Mouse (Mus musculus) cerebellum, adult 11 months (tissue): ENCODE measurements around the gene Borcs7.

Source experiments
- DNase-seq: peaks from one replicate; pipeline ENCODE4 v3.0.0; 2022

The Borcs7 gene

GRCm38 (mm10) chr19:46689460-46690372, at the start of gene Borcs7:
Borcs7 (plus strand) TSS chr19:46689906.
- peak; percentile 83 for DNase-seq

GRCm38 (mm10) chr19:46640780-46641179, 48.9 kb upstream of the Borcs7 start:
- no peak for DNase-seq

DNA sequence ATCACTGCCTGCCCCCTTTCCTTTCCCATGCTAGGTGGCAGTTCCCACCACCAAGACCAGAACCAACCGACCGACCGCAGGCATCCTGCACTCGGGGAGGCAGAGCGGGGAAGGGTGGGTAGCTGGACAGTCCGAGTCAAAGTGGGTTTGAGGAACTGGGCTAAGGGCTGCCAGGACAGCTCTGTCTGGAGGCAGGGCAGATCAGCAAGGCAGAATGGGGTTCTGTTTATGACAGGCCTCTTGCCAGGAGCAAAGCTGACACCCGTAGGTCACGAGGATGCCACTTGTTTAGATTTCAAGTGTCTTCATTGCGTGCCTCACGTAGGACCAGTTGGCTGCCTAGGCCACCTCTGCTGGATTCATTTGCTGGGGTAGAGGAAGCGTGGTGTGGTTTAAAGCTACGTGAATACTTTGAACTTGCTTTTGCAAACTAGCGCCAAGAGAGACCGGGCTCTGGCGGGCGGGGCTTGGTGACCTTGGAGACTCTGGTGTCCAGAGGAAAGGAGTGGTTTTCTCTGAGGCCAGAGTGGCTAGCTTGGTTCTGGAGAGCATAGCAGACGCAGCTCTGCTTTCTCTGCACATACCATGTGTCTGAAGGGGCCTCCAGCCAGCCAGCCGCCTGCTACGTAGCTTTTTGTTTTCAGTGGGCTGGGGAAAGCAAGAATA, 48.2 kb upstream of the Borcs7 start:
- DNase-seq = no peak

GRCm38 (mm10) chr19:46642136-46642753, 47.5 kb upstream of the Borcs7 start:
- no peak for DNase-seq

DNA sequence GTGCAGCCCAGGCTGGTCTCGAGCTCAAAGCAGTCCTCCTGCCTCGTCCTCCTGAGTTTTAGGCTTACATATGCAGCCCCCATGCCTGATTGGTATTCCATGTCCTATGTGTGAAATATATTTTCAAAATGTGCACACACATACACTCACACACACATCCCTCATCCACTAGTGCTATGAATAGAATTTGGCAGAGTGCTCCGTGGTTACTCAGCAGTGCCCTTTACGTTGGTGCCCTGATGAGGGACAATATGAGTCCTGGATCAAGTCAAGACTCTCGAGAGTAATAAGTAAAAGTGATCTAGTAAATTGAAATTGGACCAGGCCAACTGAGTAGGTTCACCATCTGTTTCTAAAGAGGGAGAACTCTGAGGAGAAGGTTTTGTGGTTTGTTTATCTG, 46.5 kb upstream of the Borcs7 start:
- DNase-seq = no peak

- no peak for DNase-seq
Measured at GRCm38 (mm10) chr19:46644343-46644792, 45.3 kb upstream of the Borcs7 start.

DNA sequence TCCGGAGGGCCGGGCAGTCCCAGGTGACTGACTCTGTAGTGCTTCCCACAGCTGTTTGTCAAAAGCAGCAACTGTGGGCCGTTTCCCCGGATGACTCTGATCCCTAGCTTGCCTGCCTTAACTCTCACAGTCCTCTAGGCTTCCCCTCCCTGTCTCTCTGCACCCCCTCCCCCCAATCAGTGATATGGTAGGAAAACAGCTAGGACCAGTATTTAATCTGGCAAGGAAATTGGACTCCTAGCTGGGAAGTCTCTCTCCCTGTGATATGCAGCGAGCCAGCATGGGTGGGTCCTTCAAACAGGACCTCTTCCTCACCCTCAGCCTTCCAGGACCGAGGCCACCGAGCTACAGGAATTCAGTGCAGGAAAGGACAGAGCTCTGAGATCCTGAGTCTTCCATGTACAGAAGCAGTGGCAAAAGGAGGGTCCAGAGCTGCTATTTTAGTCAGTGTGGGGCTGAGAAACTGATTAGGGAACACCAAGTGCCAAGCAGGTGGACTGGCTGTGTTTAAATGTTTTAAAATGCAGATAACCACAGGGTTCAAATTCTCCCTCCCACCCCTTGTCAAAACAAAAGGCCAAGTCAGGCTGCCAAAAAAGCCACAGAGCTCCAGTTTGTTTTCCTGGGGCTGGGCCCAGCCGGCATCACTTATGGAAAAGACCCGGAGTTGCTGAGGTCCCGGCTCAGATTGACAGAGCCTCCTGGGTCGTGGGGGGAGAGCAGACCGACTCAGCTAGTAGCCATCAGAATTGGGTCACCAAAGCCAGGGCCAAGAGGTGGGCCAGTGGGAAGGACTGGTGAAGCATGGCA, 44.7 kb upstream of the Borcs7 start:
- DNase-seq = no peak

- DNase-seq = no peak
Measured at GRCm38 (mm10) chr19:46646041-46646481, 43.6 kb upstream of the Borcs7 start.

GRCm38 (mm10) chr19:46647254-46647653, 42.5 kb upstream of the Borcs7 start:
- DNase-seq = no peak

GRCm38 (mm10) chr19:46647850-46648249, 41.9 kb upstream of the Borcs7 start:
- DNase-seq = no peak

DNA sequence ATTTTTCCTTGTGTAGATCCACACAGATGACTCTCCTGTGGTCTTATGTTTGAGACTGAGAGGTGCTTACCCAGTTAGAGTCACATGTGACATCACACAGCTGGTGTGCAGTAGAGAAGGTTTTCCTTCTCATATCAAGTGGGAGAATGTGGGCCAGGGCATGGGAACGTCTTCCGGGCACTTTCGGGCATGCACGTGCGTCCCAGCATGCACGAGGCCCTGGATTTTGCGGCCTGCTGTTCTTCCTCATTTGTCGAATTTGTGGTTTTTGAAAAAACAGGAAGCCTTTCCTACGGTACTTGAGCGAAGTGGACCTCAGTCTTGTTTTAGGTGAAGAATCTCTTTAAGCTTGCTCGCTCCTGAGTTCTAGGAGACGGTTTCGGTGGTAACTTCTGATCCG, 41.1 kb upstream of the Borcs7 start:
- no peak for DNase-seq

DNA sequence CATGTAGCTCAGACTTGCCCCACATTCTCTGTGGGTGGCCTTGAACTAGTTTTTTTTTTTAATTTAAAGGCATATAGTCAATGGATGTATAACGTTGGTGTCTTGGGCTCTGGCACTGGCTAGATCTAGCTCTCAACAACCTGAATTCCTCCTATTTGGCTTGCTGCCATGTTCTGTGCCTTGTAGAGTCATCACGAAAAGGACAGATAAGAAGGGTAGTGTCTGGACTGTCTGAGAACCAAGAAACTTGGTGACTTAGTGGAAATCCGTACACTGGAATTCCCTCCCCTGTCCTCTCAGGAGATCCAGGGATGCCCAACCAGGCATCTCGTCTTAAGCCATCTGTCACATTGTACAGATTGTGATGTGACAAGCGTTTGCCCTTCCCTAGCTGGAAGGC, 36.5 kb upstream of the Borcs7 start:
- DNase-seq = no peak

- DNase-seq = no peak
Measured at GRCm38 (mm10) chr19:46653616-46654235, 36.0 kb upstream of the Borcs7 start.

- no peak for DNase-seq
Measured at GRCm38 (mm10) chr19:46655626-46656025, 34.1 kb upstream of the Borcs7 start.

DNA sequence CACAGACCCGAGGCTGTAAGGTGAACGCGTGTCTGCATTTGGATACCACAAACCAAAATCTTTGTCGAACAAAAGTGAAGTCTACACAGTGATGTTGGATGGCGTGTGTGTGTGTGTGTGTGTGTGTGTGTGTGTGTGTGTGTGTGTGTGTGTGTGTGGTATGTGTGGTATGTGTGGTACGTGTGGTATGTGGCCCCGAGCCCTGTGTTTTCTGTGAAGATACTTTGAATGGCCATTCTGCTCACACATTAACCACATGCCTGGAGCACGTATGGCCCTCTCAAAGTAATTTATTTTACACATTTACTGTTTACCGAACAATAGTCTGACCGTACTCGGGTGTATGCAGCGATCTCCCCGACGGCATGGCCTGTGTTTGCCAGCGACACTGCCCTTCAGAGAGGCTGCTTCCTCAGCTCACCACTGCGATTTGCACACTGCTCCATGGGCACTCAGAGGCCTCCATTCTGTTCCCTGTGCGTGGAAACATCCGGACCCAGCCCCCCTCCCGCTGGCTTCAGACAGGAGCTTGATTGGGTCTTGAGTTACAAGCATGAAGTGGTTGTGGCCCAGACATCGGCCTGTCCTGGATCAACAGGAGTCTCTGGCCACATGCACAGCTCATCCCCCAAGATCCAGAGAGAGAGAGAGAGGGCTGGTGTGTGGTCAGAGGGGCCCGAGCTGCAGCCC, 33.4 kb upstream of the Borcs7 start:
- DNase-seq = no peak

DNA sequence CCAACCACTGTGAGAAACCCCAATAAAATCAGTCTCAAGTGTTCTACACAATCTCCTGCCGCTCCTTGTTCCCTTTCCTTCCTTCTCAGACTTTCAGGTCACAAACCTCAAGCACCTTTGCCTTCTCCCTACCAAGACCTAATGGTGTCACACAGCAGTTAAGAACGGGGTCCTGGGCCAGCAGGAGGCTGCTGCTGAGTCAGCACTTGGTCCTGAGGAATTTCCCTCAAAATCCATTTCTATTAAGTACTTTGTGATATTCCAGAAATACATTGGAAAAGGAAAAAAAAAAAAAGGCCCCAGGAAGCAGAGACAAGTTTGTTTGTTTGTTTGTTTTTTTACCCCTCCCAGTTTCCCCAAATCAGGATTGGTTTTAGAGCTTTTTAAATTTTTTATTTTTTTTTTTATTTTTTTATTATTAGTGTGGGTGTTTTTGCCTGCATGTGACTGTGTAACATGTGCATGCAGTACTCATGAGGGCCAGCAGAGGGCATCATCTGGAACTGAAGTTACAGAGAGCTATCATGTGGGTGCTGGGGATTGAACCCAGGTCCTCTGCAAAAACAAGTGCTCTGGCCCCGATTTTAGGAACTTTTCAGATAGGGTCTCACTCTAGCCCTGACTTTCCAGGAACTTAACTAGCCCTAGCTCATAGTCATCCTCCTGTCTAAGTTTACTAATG, 32.2 kb upstream of the Borcs7 start:
- DNase-seq = no peak

GRCm38 (mm10) chr19:46658348-46658747, 31.4 kb upstream of the Borcs7 start:
- no peak for DNase-seq

DNA sequence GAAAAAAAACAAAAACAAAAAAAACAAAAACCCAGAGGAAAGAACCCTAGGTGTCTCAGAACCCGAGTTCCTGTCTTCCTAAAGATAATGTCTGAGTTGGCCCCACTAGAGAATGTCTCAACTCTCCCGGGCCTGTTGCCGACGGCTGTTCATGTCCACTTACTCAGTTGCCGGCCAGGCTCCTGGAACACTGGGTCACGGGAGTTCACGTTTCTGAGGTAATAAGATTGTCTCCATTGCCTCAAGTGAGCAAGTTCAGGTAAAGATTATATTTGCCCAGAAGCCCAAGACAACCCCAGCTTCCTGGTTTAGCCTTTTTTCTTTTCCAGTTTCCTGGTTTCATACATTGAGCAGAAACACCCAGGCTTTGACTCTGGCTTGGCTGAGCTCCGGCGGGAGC, 30.9 kb upstream of the Borcs7 start:
- no peak for DNase-seq

- no peak for DNase-seq
Measured at GRCm38 (mm10) chr19:46661511-46661910, 28.2 kb upstream of the Borcs7 start.

DNA sequence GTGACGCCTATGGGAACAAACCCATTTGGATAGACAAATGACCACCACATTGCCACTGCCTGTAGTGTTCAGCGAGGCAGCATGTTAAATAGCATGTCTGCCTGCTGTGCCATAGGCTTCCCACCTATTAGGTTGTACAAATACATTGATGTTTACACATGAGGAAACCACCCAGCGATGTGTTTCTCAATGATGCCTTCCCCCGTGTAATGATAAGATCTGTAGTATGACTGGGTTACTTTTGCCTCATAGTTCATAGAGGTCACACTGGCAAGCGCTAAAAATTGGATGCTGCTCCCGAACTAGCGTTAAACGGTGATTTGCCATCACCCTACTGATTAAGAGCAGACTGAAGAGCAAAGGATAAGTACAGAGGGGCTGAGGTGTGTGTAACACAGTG, 27.5 kb upstream of the Borcs7 start:
- no peak for DNase-seq

GRCm38 (mm10) chr19:46662784-46663183, 26.9 kb upstream of the Borcs7 start:
- no peak for DNase-seq
